Mouse (Mus musculus): ENCODE measurements at regions not wholly inside any gene's neighbourhood (a gene's known extent, or its start where the extent isn't known, plus 50 kb on each side); places are given as distances from the start of the nearest gene placed in this dataset.

- ATAC-seq (ENCODE audit: extremely low read depth, insufficient number of reproducible peaks, low FRiP score, poor library complexity, severe bottlenecking) = no peak
- TF ChIP-seq TAL1 (conservative IDR thresholded peaks at IDR 0.05; ENCODE audit: low read depth, low read length) (no peak), GATA1 (IDR thresholded peaks at IDR 0.05; ENCODE audit: borderline replicate concordance, low read length) (no peak), CTCF (IDR thresholded peaks at IDR 0.05; ENCODE audit: low read depth, low read length) (no peak), POLR2AphosphoS5 (IDR thresholded peaks at IDR 0.05; ENCODE audit: insufficient replicate concordance, low read depth, low read length) (no peak), GATA2 (IDR thresholded peaks at IDR 0.05; ENCODE audit: borderline replicate concordance, low read depth, low read length) (no peak)
- H3K4me1 ChIP-seq (ENCODE audit: insufficient read depth, low read depth, low read length) = no peaks in the 10 kb centered on the region
- no peak overlapping the region for H3K4me3 ChIP-seq (ENCODE audit: low read depth, low read length)
- no peaks in the 10 kb centered on the region for H3K36me3 ChIP-seq (replicated peaks)
- peaks cover 38% of the 10 kb centered on the region for H3K9me3 ChIP-seq (replicated peaks)
- DNase-seq (ENCODE audit: low spot score) = no peak
- H3K27me3 ChIP-seq (ENCODE audit: insufficient read depth, low read length) = no peaks in the 10 kb centered on the region
Measured at GRCm38 (mm10) chr11:63412364-63412991, 283.7 kb downstream of the Pmp22 start.

- peaks cover 36% of the 10 kb centered on the region for H3K9me3 ChIP-seq (replicated peaks)
- DNase-seq (ENCODE audit: low spot score) (no peak), ATAC-seq (ENCODE audit: extremely low read depth, insufficient number of reproducible peaks, low FRiP score, poor library complexity, severe bottlenecking) (no peak)
- no peak overlapping the region for H3K4me3 ChIP-seq (ENCODE audit: low read depth, low read length)
- no peaks in the 10 kb centered on the region for H3K4me1 ChIP-seq (ENCODE audit: insufficient read depth, low read depth, low read length)
- no peaks in the 10 kb centered on the region for H3K27me3 ChIP-seq (ENCODE audit: insufficient read depth, low read length)
- H3K36me3 ChIP-seq (replicated peaks) = no peaks in the 10 kb centered on the region
- TF ChIP-seq GATA1 (IDR thresholded peaks at IDR 0.05; ENCODE audit: borderline replicate concordance, low read length) = no peak
- TF ChIP-seq POLR2AphosphoS5 (IDR thresholded peaks at IDR 0.05; ENCODE audit: insufficient replicate concordance, low read depth, low read length) = no peak
- TF ChIP-seq CTCF (IDR thresholded peaks at IDR 0.05; ENCODE audit: low read depth, low read length) = no peak
- TF ChIP-seq TAL1 (conservative IDR thresholded peaks at IDR 0.05; ENCODE audit: low read depth, low read length) = no peak
- TF ChIP-seq GATA2 (IDR thresholded peaks at IDR 0.05; ENCODE audit: borderline replicate concordance, low read depth, low read length) = no peak
Measured at GRCm38 (mm10) chr11:63413106-63413505, 284.3 kb downstream of the Pmp22 start.

- no peak for TF ChIP-seq CTCF (IDR thresholded peaks at IDR 0.05; ENCODE audit: low read depth, low read length)
- no peak for TF ChIP-seq GATA1 (IDR thresholded peaks at IDR 0.05; ENCODE audit: borderline replicate concordance, low read length)
- no peak for TF ChIP-seq TAL1 (conservative IDR thresholded peaks at IDR 0.05; ENCODE audit: low read depth, low read length)
- TF ChIP-seq POLR2AphosphoS5 (IDR thresholded peaks at IDR 0.05; ENCODE audit: insufficient replicate concordance, low read depth, low read length) = no peak
- TF ChIP-seq GATA2 (IDR thresholded peaks at IDR 0.05; ENCODE audit: borderline replicate concordance, low read depth, low read length) = no peak
- ATAC-seq (ENCODE audit: extremely low read depth, insufficient number of reproducible peaks, low FRiP score, poor library complexity, severe bottlenecking) = no peak
- H3K4me3 ChIP-seq (ENCODE audit: low read depth, low read length) = no peak overlapping the region
- no peaks in the 10 kb centered on the region for H3K27me3 ChIP-seq (ENCODE audit: insufficient read depth, low read length)
- no peaks in the 10 kb centered on the region for H3K36me3 ChIP-seq (replicated peaks)
- peaks cover 42% of the 10 kb centered on the region for H3K9me3 ChIP-seq (replicated peaks)
- DNase-seq (ENCODE audit: low spot score) = no peak
- no peaks in the 10 kb centered on the region for H3K4me1 ChIP-seq (ENCODE audit: insufficient read depth, low read depth, low read length)
Measured at GRCm38 (mm10) chr11:63413621-63414020, 284.8 kb downstream of the Pmp22 start.

- Histone ChIP-seq H3K36me3 (replicated peaks) (no peaks in the 10 kb centered on the region), H3K4me3 (ENCODE audit: low read depth, low read length) (no peak overlapping the region), H3K4me1 (ENCODE audit: insufficient read depth, low read depth, low read length) (no peaks in the 10 kb centered on the region), H3K27me3 (ENCODE audit: insufficient read depth, low read length) (no peaks in the 10 kb centered on the region), H3K9me3 (replicated peaks) (peaks cover 52% of the 10 kb centered on the region)
- no peak for DNase-seq (ENCODE audit: low spot score)
- TF ChIP-seq CTCF (IDR thresholded peaks at IDR 0.05; ENCODE audit: low read depth, low read length) (no peak), POLR2AphosphoS5 (IDR thresholded peaks at IDR 0.05; ENCODE audit: insufficient replicate concordance, low read depth, low read length) (no peak), GATA1 (IDR thresholded peaks at IDR 0.05; ENCODE audit: borderline replicate concordance, low read length) (no peak), GATA2 (IDR thresholded peaks at IDR 0.05; ENCODE audit: borderline replicate concordance, low read depth, low read length) (no peak), TAL1 (conservative IDR thresholded peaks at IDR 0.05; ENCODE audit: low read depth, low read length) (no peak)
- no peak for ATAC-seq (ENCODE audit: extremely low read depth, insufficient number of reproducible peaks, low FRiP score, poor library complexity, severe bottlenecking)
Measured at GRCm38 (mm10) chr11:63418042-63418776, 289.4 kb downstream of the Pmp22 start.

GRCm38 (mm10) chr11:63420341-63420740 lies 291.6 kb downstream of the Pmp22 start:
- Histone ChIP-seq H3K27me3 (ENCODE audit: insufficient read depth, low read length) (no peaks in the 10 kb centered on the region), H3K36me3 (replicated peaks) (no peaks in the 10 kb centered on the region), H3K9me3 (replicated peaks) (peaks cover 51% of the 10 kb centered on the region), H3K4me1 (ENCODE audit: insufficient read depth, low read depth, low read length) (no peaks in the 10 kb centered on the region), H3K4me3 (ENCODE audit: low read depth, low read length) (no peak overlapping the region)
- no peak for TF ChIP-seq POLR2AphosphoS5 (IDR thresholded peaks at IDR 0.05; ENCODE audit: insufficient replicate concordance, low read depth, low read length)
- TF ChIP-seq CTCF (IDR thresholded peaks at IDR 0.05; ENCODE audit: low read depth, low read length) = no peak
- TF ChIP-seq TAL1 (conservative IDR thresholded peaks at IDR 0.05; ENCODE audit: low read depth, low read length) = no peak
- TF ChIP-seq GATA2 (IDR thresholded peaks at IDR 0.05; ENCODE audit: borderline replicate concordance, low read depth, low read length) = no peak
- no peak for TF ChIP-seq GATA1 (IDR thresholded peaks at IDR 0.05; ENCODE audit: borderline replicate concordance, low read length)
- ATAC-seq (ENCODE audit: extremely low read depth, insufficient number of reproducible peaks, low FRiP score, poor library complexity, severe bottlenecking) = no peak
- no peak for DNase-seq (ENCODE audit: low spot score)

- no peak for TF ChIP-seq POLR2AphosphoS5 (IDR thresholded peaks at IDR 0.05; ENCODE audit: insufficient replicate concordance, low read depth, low read length)
- no peak for TF ChIP-seq TAL1 (conservative IDR thresholded peaks at IDR 0.05; ENCODE audit: low read depth, low read length)
- no peak for TF ChIP-seq GATA2 (IDR thresholded peaks at IDR 0.05; ENCODE audit: borderline replicate concordance, low read depth, low read length)
- no peak for TF ChIP-seq CTCF (IDR thresholded peaks at IDR 0.05; ENCODE audit: low read depth, low read length)
- no peak for TF ChIP-seq GATA1 (IDR thresholded peaks at IDR 0.05; ENCODE audit: borderline replicate concordance, low read length)
- no peaks in the 10 kb centered on the region for H3K27me3 ChIP-seq (ENCODE audit: insufficient read depth, low read length)
- no peaks in the 10 kb centered on the region for H3K4me1 ChIP-seq (ENCODE audit: insufficient read depth, low read depth, low read length)
- H3K36me3 ChIP-seq (replicated peaks) = no peaks in the 10 kb centered on the region
- peaks cover 52% of the 10 kb centered on the region for H3K9me3 ChIP-seq (replicated peaks)
- no peak for DNase-seq (ENCODE audit: low spot score)
- ATAC-seq (ENCODE audit: extremely low read depth, insufficient number of reproducible peaks, low FRiP score, poor library complexity, severe bottlenecking) = no peak
- H3K4me3 ChIP-seq (ENCODE audit: low read depth, low read length) = no peak overlapping the region
Measured at GRCm38 (mm10) chr11:63422069-63422468, 293.3 kb downstream of the Pmp22 start.

Measured in G1E (cell line).